Mouse (Mus musculus) erythroblast, adult 5-6 weeks (primary cell): ENCODE measurements around the gene St6gal1. TPM values are rescaled to one million over a fixed set of nuclear protein-coding genes. Genes with fewer than 3 reads are reported as not detected.

Source experiments
- ATAC-seq: replicated peaks from 2 replicates; pipeline ENCODE4 v1.8.0; 2016; ENCODE audit warnings: moderate number of reproducible peaks, mild to moderate bottlenecking, moderate TSS enrichment, inconsistent platforms; ENCODE audit not compliant: poor library complexity, low FRiP score, severe bottlenecking
- total RNA-seq, 2 experiments: library from RNA; stranded (forward) in 1 of 2; stranded (reverse) in 1 of 2; fragments of 150-400 nt in 1 of 2; fragments of 200-764, 138-1000 nt in 1 of 2; gene quantifications; 2 replicates each; pipeline versions ENCODE4 v1.2.3 to v1.2.4; 2015 to 2017; ENCODE audit warnings: low replicate concordance in 2 of 2

The St6gal1 gene
- total RNA-seq, 2 experiments from 2014 or later: 0.77 to 1.4 TPM

DNA sequence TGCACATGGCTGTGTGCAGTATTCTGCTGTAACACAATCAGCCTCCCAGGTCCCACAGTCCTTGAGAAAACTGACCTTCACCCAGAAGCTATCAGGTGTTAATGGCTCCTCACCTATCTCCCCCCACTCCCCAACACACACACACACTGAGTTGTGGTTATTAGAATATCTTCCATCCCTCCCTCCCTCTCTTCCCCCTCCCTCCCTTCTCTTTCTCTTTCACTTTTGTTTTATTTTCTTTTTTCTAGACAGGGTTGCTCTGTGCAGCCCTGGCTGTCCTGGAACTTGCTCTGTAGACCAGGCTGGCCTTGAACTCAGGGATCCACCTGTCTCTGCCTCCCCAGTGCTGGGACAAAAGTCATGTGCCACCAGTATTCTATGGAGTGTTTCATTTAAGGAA, 97.9 kb downstream of the St6gal1 start:
- ATAC-seq: no peak

DNA sequence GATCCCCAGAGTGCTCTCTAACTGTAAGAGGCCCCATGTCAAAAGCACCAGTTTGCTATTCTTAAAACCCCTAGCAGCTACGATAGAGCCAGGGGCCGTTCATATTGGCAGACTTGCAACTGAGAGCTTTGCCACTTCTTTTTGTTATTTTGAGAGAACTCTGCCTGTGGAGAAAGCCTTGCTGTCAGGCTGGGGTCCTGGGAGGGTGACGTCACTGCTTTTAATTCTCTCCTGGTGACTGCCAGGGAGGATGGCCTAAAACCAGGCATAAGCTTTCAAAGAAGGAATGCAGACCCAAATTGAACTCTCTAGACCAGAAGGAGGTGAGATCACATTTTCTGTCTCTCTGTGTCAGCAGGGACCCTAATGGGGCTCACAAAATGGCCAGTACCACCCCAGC, 99.4 kb downstream of the St6gal1 start:
- no peak for ATAC-seq

DNA sequence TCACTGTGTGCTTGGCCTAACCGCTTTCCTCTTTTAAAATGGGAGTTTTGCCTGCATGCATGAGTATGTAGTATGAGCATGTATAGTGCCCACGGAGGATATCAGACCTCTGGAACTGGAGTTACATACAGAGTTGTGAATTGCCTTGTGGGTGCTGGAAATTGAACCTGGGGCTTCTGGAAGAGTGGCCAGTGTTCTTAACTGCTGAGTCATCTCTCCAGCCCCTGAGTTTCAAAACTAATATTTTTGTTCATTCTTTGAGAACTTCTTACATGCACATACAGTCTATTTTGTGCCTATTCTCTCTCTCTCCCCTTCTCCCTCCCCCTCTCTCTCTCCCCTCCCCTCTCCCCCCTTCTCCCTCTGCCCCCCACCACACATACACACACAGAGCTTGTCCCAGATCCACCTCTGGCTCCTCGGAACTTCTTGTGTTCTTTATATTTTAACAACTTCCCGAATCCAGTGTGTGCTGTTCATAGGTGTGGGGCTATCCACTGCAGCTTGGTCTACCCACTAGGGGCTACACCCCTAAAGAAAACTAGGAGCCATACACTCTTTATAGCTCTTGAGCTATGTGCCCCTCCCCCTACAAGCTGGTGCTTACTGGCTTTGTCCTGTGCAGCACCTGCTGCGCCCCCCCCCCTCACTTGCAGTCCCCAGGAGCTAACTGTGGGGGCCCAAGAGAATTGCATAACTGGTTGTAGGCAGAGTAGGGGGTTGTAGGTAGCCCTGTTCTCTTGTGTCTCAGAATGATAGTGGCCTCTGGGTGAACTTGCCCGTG, 100.5 kb downstream of the St6gal1 start:
- no peak for ATAC-seq

DNA sequence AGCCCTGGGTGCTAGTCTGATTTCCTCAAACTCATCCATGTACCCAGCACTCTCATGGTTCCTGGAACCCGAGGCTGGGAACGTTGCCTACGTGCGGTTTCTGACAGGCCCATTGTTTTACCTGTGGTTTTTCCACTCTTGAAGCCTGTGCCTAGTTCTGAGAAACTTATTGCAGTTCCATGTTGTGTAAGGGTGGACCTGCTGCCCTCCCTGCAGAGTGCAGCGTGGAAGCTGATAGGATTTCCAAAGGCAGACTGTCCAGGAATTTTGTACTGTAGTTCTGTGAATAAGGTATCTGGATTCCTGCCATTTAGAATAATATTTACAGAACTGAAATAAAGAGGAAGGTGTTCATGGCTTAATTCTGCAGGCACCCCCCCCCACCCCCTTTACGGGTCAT, 102.1 kb downstream of the St6gal1 start:
- no peak for ATAC-seq

DNA sequence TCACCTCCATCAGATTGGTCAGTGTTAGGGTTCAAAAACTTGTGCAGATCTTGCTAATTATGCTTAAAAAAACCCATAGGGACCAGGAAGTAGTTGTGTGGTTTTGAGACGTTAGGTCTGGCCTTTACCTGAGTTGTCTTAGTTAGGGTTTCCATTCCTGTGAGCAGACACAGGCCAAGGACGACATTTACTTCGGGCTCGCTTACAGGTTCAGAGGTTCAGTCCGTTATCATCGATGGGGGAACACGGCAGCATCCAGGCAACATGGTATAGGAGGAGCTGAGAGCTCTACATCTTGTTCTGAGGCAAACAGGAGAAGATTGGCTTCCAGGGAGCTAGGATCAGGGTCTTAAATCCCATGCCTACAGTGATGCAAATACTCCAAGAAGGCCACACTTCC, 102.7 kb downstream of the St6gal1 start:
- ATAC-seq: no peak

DNA sequence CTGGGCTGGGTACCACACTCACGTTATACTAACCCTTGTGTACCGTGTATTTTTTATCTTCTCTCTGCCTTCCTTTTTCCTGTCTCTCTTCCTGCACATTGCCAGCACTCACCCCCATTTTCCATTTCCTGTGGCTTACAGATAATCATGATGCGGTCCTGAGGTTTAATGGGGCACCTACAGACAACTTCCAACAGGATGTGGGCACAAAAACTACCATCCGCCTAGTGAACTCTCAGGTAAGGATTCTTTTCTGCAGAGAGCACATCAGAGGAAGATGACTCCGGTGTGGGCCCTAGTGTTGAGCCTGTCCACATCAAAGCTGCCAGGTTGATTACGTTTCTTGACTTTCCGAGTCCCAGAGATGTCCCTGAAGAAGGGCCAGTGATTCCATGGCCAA, 103.7 kb downstream of the St6gal1 start:
- no peak for ATAC-seq

DNA sequence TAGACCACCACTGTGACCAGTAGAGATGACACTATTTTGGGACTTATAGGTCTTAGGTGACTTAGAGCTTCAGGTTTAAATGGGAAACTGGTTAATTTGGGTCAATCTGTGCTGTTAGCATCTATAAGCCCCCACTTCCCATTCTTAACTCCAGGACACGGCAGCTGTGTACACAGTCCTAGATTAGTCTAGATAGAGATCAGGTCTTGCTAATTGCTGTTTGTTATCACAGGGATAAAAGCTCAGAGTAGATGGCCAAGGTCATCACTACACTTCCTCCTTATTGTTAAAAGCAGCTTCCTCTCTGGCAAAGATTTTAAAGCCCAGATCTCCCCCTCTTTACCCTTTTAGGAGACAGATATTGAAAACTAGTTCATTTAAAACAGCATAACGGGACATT, 107.6 kb downstream of the St6gal1 start:
- ATAC-seq: no peak

DNA sequence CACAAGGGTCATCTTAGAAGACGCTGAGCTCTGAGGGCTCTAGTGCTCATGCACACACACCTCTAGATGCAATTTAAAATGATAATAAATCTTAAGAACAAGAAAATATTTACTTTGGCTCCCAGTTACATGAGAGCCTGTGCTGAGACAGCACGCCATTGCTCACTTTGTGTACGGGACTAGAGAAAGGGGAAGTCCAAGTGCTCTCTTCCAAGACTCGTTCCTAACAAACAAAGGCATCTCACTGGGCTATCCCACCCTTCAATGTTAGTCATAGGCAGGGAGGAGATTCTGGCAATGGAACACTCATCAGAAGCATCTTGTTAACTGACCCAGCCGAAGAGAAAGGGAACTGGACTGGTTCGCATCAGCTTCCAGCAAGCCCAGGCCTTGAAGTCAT, 108.1 kb downstream of the St6gal1 start:
- ATAC-seq: no peak

DNA sequence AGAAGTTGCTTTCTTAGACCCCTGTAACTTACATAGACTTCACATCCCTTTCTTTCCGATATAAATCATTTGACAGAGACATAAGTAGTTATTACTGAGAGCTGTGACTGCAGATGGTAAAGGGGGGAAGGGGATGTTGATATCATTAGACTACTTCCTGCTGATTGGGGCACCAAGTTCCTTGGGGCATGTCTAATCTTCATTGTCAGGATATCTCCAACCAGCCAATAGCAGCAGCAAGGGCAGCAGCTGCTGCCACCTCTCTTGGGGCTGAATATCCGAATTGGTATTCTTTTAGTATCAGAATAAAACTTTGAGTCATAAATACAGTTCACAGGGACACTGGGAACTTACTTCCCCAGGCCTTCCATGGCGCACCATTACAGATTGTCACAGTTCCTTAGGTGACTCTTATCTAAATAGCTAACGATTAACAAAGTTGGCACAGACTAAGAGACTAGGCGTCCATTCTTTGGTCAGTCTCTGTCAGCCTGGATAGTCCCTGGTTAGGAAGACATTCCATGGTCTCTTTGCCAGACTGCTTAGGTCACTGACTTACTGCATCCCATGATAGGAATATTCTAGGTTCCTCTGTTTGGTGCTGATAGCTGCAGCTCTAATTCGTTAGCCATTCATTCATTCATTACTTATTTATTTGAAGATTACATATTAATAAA, 109.5 kb downstream of the St6gal1 start:
- no peak for ATAC-seq

DNA sequence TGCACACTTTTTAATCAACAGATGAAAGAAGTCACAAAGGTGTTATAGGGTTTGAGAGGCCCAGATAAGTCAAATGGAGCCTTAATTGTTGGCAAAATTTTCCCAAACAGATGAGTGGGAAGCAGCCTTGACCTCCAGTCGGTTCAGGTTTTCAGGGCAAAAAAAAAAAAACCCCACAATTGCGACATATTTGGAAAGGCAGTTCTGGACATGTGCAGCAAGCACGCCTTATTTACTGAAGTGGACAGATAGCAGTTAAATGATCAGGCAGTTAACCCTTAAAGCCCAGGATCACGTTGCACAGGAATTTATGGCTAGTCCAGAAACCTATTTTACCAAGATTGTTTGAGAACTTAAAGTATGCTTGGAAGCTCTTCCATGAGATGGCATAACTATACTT, 112.8 kb downstream of the St6gal1 start:
- ATAC-seq: no peak

DNA sequence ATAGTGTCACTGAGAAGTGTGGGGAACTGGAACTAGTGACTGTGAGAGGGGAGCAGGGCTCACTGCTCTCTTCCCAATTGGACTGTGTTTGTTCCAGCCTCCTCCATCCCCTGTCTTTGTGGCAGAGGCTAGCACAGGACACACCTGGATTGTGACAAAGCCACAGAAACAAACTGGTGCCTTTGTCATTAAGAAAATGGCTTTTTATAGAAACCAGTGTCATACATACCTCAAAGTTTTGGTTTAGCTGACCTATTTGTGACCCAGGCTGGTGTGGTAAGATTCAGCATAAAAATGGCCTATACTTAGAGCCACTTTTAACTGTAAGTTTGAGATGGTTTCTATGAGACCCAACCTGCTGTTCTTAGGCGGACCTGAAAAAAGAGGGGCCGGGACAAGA, 116.7 kb downstream of the St6gal1 start:
- no peak for ATAC-seq

DNA sequence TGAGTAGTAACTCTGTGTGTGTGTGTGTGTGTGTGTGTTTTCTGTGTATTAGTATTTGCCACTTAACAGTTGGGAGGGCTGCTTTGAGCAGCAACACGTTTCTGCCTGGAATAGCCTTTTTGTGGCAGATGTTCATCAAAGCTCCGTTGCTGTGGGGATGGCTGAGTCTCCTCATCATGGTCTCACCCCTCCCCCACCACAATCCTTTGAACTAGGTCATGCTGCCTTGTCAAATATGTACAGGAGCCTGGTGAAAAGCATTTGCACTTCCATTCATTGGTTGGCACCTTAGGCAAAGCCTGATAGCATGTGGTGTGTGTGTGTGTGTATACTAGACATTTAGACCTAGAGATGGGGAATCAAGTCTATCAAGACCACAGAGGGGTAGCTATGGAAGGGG, 126.3 kb downstream of the St6gal1 start:
- no peak for ATAC-seq

DNA sequence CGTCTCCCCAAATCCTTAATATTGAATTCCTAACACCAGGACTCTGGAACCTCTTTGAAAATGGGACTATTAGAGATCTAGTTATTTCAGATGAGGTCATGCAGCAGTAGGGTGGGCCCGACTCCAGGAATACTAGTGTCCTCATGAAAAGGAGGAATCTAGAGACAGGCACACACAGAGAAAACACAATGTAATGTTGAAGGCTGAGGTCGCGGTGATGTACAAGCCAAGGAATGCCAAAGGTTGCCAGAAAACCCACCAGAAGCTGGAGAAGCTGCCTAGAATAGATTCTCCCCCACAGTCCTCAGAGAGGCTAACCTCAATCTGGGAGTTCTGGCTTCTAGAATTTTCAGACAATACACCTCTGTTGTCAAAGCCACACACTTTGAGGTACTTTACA, 136.5 kb downstream of the St6gal1 start:
- ATAC-seq: no peak

DNA sequence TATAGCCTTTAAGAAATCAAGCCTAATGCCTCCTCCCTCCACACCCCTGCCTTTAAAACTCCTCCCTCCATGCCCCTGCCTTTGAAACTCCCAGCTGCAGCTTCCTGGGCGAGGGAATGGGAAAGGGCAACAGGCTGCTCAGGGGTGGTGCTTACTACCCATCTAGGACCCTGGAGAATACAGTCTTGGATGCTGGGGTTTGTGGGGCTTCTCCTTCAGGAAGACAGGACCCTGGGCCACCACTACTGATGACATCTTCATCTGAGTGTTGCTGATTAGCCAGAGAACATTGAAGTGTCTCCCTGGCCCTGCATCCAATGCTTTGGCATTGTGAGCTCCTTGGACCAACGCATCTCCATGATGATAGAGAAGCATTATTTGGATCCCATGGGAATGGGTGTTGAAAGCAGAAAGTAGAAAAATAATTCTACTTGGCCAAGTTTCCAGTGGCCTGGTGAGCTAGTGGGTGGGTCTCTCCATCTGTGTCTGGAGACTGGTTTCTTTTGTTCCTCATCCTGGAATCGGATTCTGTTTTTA, 137.0 kb downstream of the St6gal1 start:
- ATAC-seq: no peak

DNA sequence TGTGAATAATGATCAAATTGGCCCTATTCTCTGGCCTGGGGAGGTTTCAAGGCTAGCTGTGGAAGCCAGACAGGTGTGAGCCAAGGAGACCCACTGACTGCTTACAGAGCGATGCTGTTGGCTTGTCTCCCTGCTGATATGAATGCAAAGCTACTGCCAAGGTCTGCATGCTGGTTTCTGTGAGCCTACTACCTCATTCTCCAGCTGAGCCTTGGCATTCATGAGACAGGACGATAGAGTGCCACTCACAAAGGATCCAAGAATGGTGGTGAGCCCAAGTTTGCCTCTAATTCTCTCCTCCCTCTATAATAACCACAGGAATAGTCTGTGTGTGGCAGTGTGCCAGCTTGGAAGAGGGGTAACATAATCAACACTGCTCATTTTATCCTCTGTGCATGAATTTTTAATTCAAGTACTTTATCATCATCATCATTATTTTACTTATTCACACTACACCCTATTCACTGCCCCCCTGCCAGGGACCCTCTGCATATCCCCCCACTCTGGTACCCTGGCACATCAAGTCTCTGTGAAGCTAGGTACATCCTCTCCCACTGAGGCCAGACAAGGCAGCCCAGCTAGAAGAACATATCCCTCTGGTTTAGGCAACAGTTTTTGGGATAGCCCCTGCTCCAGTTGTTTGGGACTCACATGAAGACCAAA, 139.9 kb downstream of the St6gal1 start:
- ATAC-seq: no peak

DNA sequence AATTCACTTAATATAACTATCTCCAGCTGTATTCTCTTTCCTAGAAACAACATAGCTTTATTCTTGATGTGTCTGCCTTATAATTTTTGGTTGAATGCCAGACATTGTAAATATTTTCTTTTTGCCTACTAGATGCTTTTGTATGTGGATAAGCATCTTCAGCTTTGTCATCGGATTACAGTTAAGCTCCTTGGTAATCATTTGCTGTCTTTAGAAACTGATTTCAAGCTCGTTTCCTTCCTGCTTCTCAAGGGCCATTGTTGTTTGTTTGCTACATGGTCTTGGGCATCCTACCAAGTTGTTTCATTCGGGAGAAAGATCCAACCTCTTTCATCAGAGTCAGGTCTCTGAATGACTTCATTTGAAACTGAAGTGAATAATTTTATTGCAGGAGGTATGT, 144.6 kb downstream of the St6gal1 start:
- no peak for ATAC-seq

DNA sequence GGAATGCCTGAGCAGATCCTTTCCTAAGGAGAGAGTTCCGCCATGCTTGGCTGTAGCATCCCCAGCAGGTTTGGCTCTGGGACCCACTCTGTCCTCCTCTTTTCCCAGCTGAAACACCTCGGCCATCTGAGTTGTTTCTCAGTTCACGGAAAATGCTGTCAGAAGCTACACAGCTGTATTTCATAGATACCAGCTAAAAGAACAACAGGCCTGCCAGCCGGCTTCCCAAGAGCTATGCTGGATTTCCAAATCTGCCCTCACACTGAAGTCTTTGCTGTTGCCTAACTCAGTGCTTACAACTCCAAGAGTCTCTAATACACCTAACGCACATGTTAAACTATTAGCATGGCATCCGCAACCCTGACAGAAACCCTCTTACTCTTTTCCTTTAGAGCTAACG, 146.2 kb downstream of the St6gal1 start:
- no peak for ATAC-seq

DNA sequence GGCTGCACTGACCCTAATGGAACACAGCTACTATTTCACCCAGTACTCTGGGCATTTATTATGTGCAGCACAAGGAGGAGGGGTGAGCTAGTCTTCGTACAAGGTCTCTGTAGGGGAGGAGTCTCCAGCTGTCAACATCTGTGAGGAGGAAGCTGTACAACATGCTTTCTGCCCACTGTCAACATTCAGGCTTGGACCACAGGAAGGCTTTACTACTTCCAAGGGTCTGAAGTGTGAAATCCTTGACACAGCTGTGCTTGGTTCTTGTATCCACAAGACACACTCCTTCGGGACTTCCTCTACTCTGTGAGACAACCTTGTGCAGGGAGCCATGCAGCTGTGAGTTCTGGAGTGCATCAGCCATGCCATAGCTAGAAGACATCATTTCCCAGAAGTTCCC, 147.8 kb downstream of the St6gal1 start:
- no peak for ATAC-seq

DNA sequence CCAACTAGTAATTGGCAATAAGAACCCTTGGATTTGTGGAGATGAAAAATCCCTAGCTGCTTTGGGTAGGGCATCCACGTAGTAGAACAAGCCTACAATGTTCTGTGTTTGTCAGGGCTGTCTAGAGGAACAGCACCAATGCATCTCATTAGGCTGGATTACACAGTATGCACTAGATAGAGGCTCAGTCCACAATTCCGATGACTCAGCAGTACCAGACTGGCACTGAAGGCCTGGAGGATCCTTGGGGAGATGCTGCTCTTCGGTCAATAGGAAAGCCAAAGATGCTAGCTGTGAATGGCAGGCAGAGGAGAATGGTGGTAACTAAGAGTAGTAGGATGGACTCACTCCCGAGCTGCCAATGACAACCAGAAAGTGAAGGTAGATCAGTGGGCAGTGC, 149.5 kb downstream of the St6gal1 start:
- ATAC-seq: no peak

DNA sequence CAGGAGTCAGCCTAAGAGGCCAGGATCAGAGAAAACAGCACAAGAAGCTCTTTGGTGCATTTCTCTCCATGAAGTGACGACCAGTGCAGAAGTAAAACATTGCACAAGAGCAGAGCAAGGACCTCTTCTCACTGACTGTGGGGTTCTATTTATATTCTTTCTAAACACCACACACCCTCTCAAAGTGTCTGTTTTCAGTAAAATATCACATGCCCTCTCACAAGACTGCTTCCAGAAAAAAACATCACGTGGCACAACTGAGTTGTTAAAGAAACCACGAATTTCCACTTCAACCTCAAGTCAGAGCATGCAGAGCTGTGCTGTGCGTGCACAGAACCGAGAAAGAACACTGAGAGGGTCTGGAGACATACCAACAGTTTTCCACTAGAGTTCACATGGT, 150.4 kb downstream of the St6gal1 start:
- ATAC-seq: no peak

DNA sequence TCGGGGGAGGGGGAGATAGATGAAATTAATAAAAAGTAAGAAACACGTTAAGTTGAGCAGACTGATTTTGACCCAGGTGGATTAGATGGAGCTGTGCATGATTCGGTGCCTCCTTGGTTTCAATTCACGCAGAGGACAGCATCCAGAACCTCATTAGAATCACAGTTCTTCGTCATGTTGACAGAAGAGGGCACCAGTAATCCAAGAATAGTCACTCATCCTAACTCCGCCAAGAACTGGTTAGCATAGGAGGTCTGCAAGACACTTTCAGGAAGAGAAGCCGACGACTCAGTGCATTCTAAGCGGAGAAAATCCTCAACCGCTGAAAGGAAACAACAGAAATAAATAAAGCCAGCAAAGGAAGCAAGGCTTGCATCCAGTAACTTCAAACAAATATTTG, 151.6 kb downstream of the St6gal1 start:
- ATAC-seq: no peak
